Comparison of ENCODE assay signal across 8 mouse cellular contexts in genomic region chr4:96696614-96697360, GRCm38 (mm10). TPM values are rescaled to one million over a fixed set of nuclear protein-coding genes. Genes with fewer than 3 reads are reported as not detected.
A peak's percentile ranks its signal among the peaks of the same experiment; 100 is the strongest.
DNase-seq lines count a peak whose midpoint lies in the region; ATAC-seq and TF ChIP-seq lines count a peak whose summit lies in the region.
"Had no signal": no experiment of that assay in that cellular context is flagged by ENCODE, and none has a peak within 500 bp of the region (broad histone marks: within the 10 kb centered on the region; RNA-seq: fewer than 3 reads in every experiment).

No protein-coding gene starts in this region.

- TF ChIP-seq POLR2A in bone marrow, adult 2 months (IDR thresholded peaks at IDR 0.05; ENCODE audit: borderline replicate concordance, control insufficient read depth, low read depth, low read length): no peak

- DNase-seq in Muller cell, postnatal 12 days (ENCODE audit: inconsistent ontology term): peak; percentile 52
- DNase-seq in embryonic facial prominence, embryonic 14.5 days (ENCODE audit: low spot score): peak; percentile 88
- DNase-seq in hindbrain, embryonic 11.5 days (ENCODE audit: low spot score): peak; percentile 85
- peak; percentile 83 to 88 for DNase-seq in layer of hippocampus, postnatal 14 days (ENCODE audit: low spot score in 2 of 2)
- peak; percentile 34 for DNase-seq in skeletal muscle tissue, adult 2 months (ENCODE audit: low read depth, low spot score)

- no peaks in the 10 kb centered on the region for H3K27me3 ChIP-seq in embryonic facial prominence, embryonic 14.5 days (replicated peaks; ENCODE audit: control insufficient read depth, insufficient read depth, low read length)
- H3K27me3 ChIP-seq in hindbrain, embryonic 11.5 days (ENCODE audit: control insufficient read depth, insufficient read depth, low read length): no peaks in the 10 kb centered on the region

- ATAC-seq in embryonic facial prominence, embryonic 14.5 days (ENCODE audit: low read depth): peak; percentile 73
- ATAC-seq in hindbrain, embryonic 11.5 days (ENCODE audit: low FRiP score): peak; percentile 74
- ATAC-seq in megakaryocyte progenitor cell, adult 5-6 weeks (replicated peaks; ENCODE audit: poor library complexity): peak; percentile 90

- no peaks in the 10 kb centered on the region for H3K36me3 ChIP-seq in embryonic facial prominence, embryonic 14.5 days (ENCODE audit: control insufficient read depth, insufficient read depth, low read length)
- no peaks in the 10 kb centered on the region for H3K36me3 ChIP-seq in hindbrain, embryonic 11.5 days (ENCODE audit: control insufficient read depth, insufficient read depth, low read length)

- 8% methylated on average over 13 of the region's 13 CpGs for WGBS in bone marrow, adult 2 months
- WGBS in embryonic facial prominence, embryonic 14.5 days: 35% methylated on average over 13 of the region's 13 CpGs
- 44% methylated on average over 13 of the region's 13 CpGs for WGBS in hindbrain, embryonic 11.5 days

- no peak overlapping the region for H3K4me3 ChIP-seq in bone marrow, adult 2 months (replicated peaks; ENCODE audit: control insufficient read depth, low read depth, low read length)
- no peak overlapping the region for H3K4me3 ChIP-seq in embryonic facial prominence, embryonic 14.5 days (ENCODE audit: low read depth, low read length)
- H3K4me3 ChIP-seq in hindbrain, embryonic 11.5 days (ENCODE audit: low read depth, low read length): no peak overlapping the region

- peak overlapping the region; percentile 40 for H3K4me2 ChIP-seq in embryonic facial prominence, embryonic 14.5 days (ENCODE audit: low read depth, low read length)
- no peak overlapping the region for H3K4me2 ChIP-seq in hindbrain, embryonic 11.5 days (replicated peaks; ENCODE audit: low read depth, low read length)

- H3K9me3 ChIP-seq in embryonic facial prominence, embryonic 14.5 days (ENCODE audit: control insufficient read depth, low read length): no peaks in the 10 kb centered on the region
- H3K9me3 ChIP-seq in hindbrain, embryonic 11.5 days (ENCODE audit: control insufficient read depth, low read length): no peaks in the 10 kb centered on the region

- H3K9ac ChIP-seq in embryonic facial prominence, embryonic 14.5 days (ENCODE audit: low read depth, low read length): 0 out of 2 replicates have a peak overlapping the region, but pooled peaks have one; percentile 5
- no peak overlapping the region for H3K9ac ChIP-seq in hindbrain, embryonic 11.5 days (ENCODE audit: low read depth, low read length)

- no peaks in the 10 kb centered on the region for H3K4me1 ChIP-seq in bone marrow, adult 2 months (ENCODE audit: control insufficient read depth, insufficient read depth, low read length)
- H3K4me1 ChIP-seq in embryonic facial prominence, embryonic 14.5 days (ENCODE audit: control insufficient read depth, insufficient read depth, low read length): no peaks in the 10 kb centered on the region
- H3K4me1 ChIP-seq in hindbrain, embryonic 11.5 days (replicated peaks; ENCODE audit: control insufficient read depth, insufficient read depth, low read length): no peaks in the 10 kb centered on the region

- H3K27ac ChIP-seq in bone marrow, adult 2 months (ENCODE audit: control insufficient read depth, insufficient read depth, low read depth, low read length, poor library complexity): no peak overlapping the region
- no peak overlapping the region for H3K27ac ChIP-seq in embryonic facial prominence, embryonic 14.5 days (replicated peaks; ENCODE audit: low read depth, low read length)
- no peak overlapping the region for H3K27ac ChIP-seq in hindbrain, embryonic 11.5 days (ENCODE audit: low read depth, low read length)

- TF ChIP-seq CTCF in bone marrow, adult 2 months (IDR thresholded peaks at IDR 0.05; ENCODE audit: control insufficient read depth, insufficient read depth, low read length): peak; percentile 33; the same call in 1 of the 2 replicates

RNA-seq across cellular contexts. Expression of gene Cyp2j5, which starts 32.8 kb away (rescaled TPM):
- polyA plus RNA-seq in bone marrow, adult 2 months (2011; ENCODE audit: insufficient read depth, insufficient read length, low replicate concordance, missing spikeins): 0.41 and 2.3 TPM in 2 replicates
- polyA plus RNA-seq in embryonic facial prominence, embryonic 14.5 days (2014; fragmentation: Nextera tagmentation; extraction: Ambion mirVana): not detected in 2 replicates
- not detected in 2 replicates for polyA plus RNA-seq in hindbrain, embryonic 11.5 days (2014; fragmentation: Nextera tagmentation; extraction: Ambion mirVana)
- total RNA-seq in layer of hippocampus, postnatal 14 days (2021): not detected
- total RNA-seq in megakaryocyte progenitor cell, adult 5-6 weeks (2015): not detected in 2 replicates
- not detected in 2 replicates for total RNA-seq in megakaryocyte progenitor cell, adult 5-6 weeks (2017)
- polyA plus RNA-seq: large intestine, adult 2 months had no signal

Comparison
In these comparisons a context has a peak if more than half of its experiments do, and no peak if none do; other contexts are left out.
1. DNase-seq: peak in every context shown above with its lines; median percentile 88 in embryonic facial prominence, embryonic 14.5 days; 86 in layer of hippocampus, postnatal 14 days; 85 in hindbrain, embryonic 11.5 days; 52 in Muller cell, postnatal 12 days; 34 in skeletal muscle tissue, adult 2 months.